Comparison of ENCODE assay signal across 8 mouse cellular contexts in genomic region chr11:94676754-94677606, GRCm38 (mm10). TPM values are rescaled to one million over a fixed set of nuclear protein-coding genes. Genes with fewer than 3 reads are reported as not detected.
DNase-seq lines count a peak whose midpoint lies in the region; ATAC-seq and TF ChIP-seq lines count a peak whose summit lies in the region.

Gene Xylt2 (minus strand): TSS chr11:94677515.

- peak within 1 kb of the TSS; percentile 86 for H3K4me2 ChIP-seq in forebrain, embryonic 13.5 days
- peak within 1 kb of the TSS; percentile 78 for H3K4me2 ChIP-seq in liver, postnatal 0 days (ENCODE audit: low read depth, low read length)
- peak within 1 kb of the TSS; percentile 79 for H3K4me2 ChIP-seq in neural tube, embryonic 14.5 days (ENCODE audit: low read depth, low read length)

- H3K27me3 ChIP-seq in E14TG2a.4 (ENCODE audit: insufficient read depth, low read length), result no peaks in the 10 kb centered on the region
- no peaks in the 10 kb centered on the region for H3K27me3 ChIP-seq in forebrain, embryonic 13.5 days
- H3K27me3 ChIP-seq in liver, postnatal 0 days (ENCODE audit: insufficient read depth, low read length), result no peaks in the 10 kb centered on the region
- no peaks in the 10 kb centered on the region for H3K27me3 ChIP-seq in neural tube, embryonic 14.5 days (ENCODE audit: control insufficient read depth, insufficient read depth, low read length)

- H3K27ac ChIP-seq in forebrain, embryonic 13.5 days, result peak within 1 kb of the TSS; percentile 91
- H3K27ac ChIP-seq in liver, postnatal 0 days (ENCODE audit: low read depth), result 0 out of 2 replicates have a peak within 1 kb of the TSS, but pooled peaks have one; percentile 24
- H3K27ac ChIP-seq in neural tube, embryonic 14.5 days (ENCODE audit: low read depth, low read length), result peak within 1 kb of the TSS; percentile 92

- TF ChIP-seq CTCF in E14TG2a.4 (conservative IDR thresholded peaks at IDR 0.05; ENCODE audit: low read length), result no peak
- TF ChIP-seq CTCF in liver, postnatal 0 days (IDR thresholded peaks at IDR 0.05; ENCODE audit: low read depth), result no peak

- H3K36me3 ChIP-seq in E14TG2a.4 (ENCODE audit: insufficient read depth, low read length), result peaks cover 17% of the 10 kb centered on the region; the same call in 1 of the 2 replicates
- H3K36me3 ChIP-seq in forebrain, embryonic 13.5 days (ENCODE audit: poor library complexity, severe bottlenecking), result 0 out of 2 replicates have a peak, but pooled peaks cover 4% of the 10 kb centered on the region
- H3K36me3 ChIP-seq in liver, postnatal 0 days (replicated peaks; ENCODE audit: insufficient read depth, low read length), result no peaks in the 10 kb centered on the region
- no peaks in the 10 kb centered on the region for H3K36me3 ChIP-seq in neural tube, embryonic 14.5 days (ENCODE audit: control insufficient read depth, insufficient read depth, low read length)

- H3K9me3 ChIP-seq in E14TG2a.4 (ENCODE audit: low read length), result no peaks in the 10 kb centered on the region
- no peaks in the 10 kb centered on the region for H3K9me3 ChIP-seq in forebrain, embryonic 13.5 days (replicated peaks)
- H3K9me3 ChIP-seq in liver, postnatal 0 days (ENCODE audit: low read length), result no peaks in the 10 kb centered on the region
- H3K9me3 ChIP-seq in neural tube, embryonic 14.5 days (ENCODE audit: control insufficient read depth, low read length), result no peaks in the 10 kb centered on the region

- peaks cover 48% of the 10 kb centered on the region for H3K4me1 ChIP-seq in E14TG2a.4 (replicated peaks; ENCODE audit: low read depth, low read length)
- peaks cover 27% of the 10 kb centered on the region for H3K4me1 ChIP-seq in forebrain, embryonic 13.5 days
- H3K4me1 ChIP-seq in liver, postnatal 0 days (ENCODE audit: insufficient read depth), result 0 out of 2 replicates have a peak, but pooled peaks cover 8% of the 10 kb centered on the region
- H3K4me1 ChIP-seq in neural tube, embryonic 14.5 days (ENCODE audit: control insufficient read depth, insufficient read depth, low read length), result peaks cover 19% of the 10 kb centered on the region

- H3K4me3 ChIP-seq in E14TG2a.4 (replicated peaks; ENCODE audit: low read length), result peak within 1 kb of the TSS; percentile 89
- peak within 1 kb of the TSS; percentile 90 for H3K4me3 ChIP-seq in forebrain, embryonic 13.5 days
- peak within 1 kb of the TSS; percentile 75 for H3K4me3 ChIP-seq in liver, postnatal 0 days (ENCODE audit: low read depth, low read length)
- H3K4me3 ChIP-seq in neural tube, embryonic 14.5 days (ENCODE audit: low read depth, low read length), result peak within 1 kb of the TSS; percentile 93

- intact Hi-C loops in heart, postnatal 10 days (cut with DNase I), result no loop called here

- under 1% methylated on average over 79 of the region's 82 CpGs for WGBS in forebrain, embryonic 13.5 days
- under 1% methylated on average over 80 of the region's 82 CpGs for WGBS in large intestine, adult 2 months
- WGBS in liver, postnatal 0 days (ENCODE audit: insufficient replicate concordance), result under 1% methylated on average over 58 of the region's 82 CpGs
- under 1% methylated on average over 78 of the region's 82 CpGs for WGBS in neural tube, embryonic 14.5 days

- H3K9ac ChIP-seq in forebrain, embryonic 13.5 days, result peak within 1 kb of the TSS; percentile 98
- H3K9ac ChIP-seq in liver, postnatal 0 days (replicated peaks), result peak within 1 kb of the TSS; percentile 86
- peak within 1 kb of the TSS; percentile 94 for H3K9ac ChIP-seq in neural tube, embryonic 14.5 days (replicated peaks; ENCODE audit: low read depth, low read length)

- DNase-seq in c-Kit-positive CD71-positive TER-119-positive erythroid progenitor cells, embryonic 14.5 days (ENCODE audit: low spot score), result peak; percentile 88
- peak; percentile 94 to 95 for DNase-seq in heart, postnatal 10 days
- peak; percentile 76 for DNase-seq in large intestine, adult 2 months (ENCODE audit: low read depth, low spot score)
- peak; percentile 95 for DNase-seq in liver, postnatal 0 days
- peak; percentile 95 for DNase-seq in testis, postnatal 10 days (ENCODE audit: low spot score)

- peak; percentile 96 for ATAC-seq in forebrain, embryonic 13.5 days
- ATAC-seq in liver, postnatal 0 days, result peak; percentile 98
- ATAC-seq in neural tube, embryonic 14.5 days (ENCODE audit: low read depth), result peak; percentile 96

- no peak for TF ChIP-seq EP300 in liver, postnatal 0 days (IDR thresholded peaks at IDR 0.05; ENCODE audit: low read depth)

RNA-seq across cellular contexts. Expression of gene Xylt2, which starts in this region (rescaled TPM):
- 8.2 and 8.7 TPM in 2 replicates for polyA plus RNA-seq in forebrain, embryonic 13.5 days (2015; fragmentation: Nextera tagmentation; extraction: Ambion mirVana)
- 10 to 100 TPM; 17.1 to 18.6 TPM for total RNA-seq in heart, postnatal 10 days (2021)
- 14.7 and 17.7 TPM in 2 replicates for polyA plus RNA-seq in large intestine, adult 2 months (2012; rRNA removed)
- polyA plus RNA-seq in liver, postnatal 0 days (2015; fragmentation: Nextera tagmentation; extraction: Ambion mirVana), result 2.7 and 2.9 TPM in 2 replicates
- polyA plus RNA-seq in neural tube, embryonic 14.5 days (2014; fragmentation: Nextera tagmentation; extraction: Ambion mirVana), result 11.6 and 13.6 TPM in 2 replicates

Comparison
In these comparisons a context has a peak if more than half of its experiments do, and no peak if none do; other contexts are left out.
1. Peak in every context shown above with its lines: DNase-seq, ATAC-seq, H3K4me3 ChIP-seq and H3K27ac ChIP-seq.
2. H3K27ac ChIP-seq: peak in every context shown above with its lines; median percentile 92 in neural tube, embryonic 14.5 days; 91 in forebrain, embryonic 13.5 days; 24 in liver, postnatal 0 days.